8 mouse cellular contexts compared by ENCODE assay signal in the genomic region with DNA sequence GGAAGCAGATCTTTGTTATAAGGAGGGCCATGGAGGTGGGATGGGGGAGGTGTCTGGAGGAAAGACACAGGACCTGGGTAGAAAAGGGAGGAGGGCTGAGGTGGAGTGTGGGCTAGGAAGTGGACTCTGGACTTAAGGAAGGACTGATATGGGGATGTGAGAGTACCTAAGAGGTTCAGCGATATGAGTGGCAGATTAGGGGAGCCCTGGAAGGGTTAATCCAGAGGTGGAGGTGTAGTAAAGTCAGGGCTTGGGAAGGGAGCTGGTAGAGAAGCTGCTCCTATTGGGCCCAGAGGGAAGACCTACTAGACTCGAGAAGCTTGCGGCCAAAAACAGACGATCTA. TPM values are rescaled to one million over a fixed set of nuclear protein-coding genes. Genes with fewer than 3 reads are reported as not detected.
DNase-seq lines count a peak whose midpoint lies in the region; ATAC-seq lines count a peak whose summit lies in the region.

No protein-coding gene starts in this region.

- peak overlapping the region; percentile 54 for H3K4me2 ChIP-seq in forebrain, embryonic 11.5 days (ENCODE audit: low read depth, low read length, severe bottlenecking)
- H3K4me2 ChIP-seq in limb, embryonic 12.5 days = peak overlapping the region; percentile 60
- peak overlapping the region; percentile 43 for H3K4me2 ChIP-seq in stomach, embryonic 14.5 days (replicated peaks; ENCODE audit: low read depth, low read length)

- peaks cover 38% of the 10 kb centered on the region for H3K36me3 ChIP-seq in megakaryocyte, embryonic 14.5 days (replicated peaks; ENCODE audit: low read length)
- H3K36me3 ChIP-seq in forebrain, embryonic 11.5 days (ENCODE audit: control insufficient read depth, insufficient read depth, low read length) = no peaks in the 10 kb centered on the region; the same call in 1 of the 2 replicates
- peaks cover 34% of the 10 kb centered on the region; the same call in 1 of the 2 replicates for H3K36me3 ChIP-seq in limb, embryonic 12.5 days
- H3K36me3 ChIP-seq in stomach, embryonic 14.5 days (ENCODE audit: control insufficient read depth, insufficient read depth, low read length) = no peaks in the 10 kb centered on the region; the same call in none of the 2 replicates

- peak overlapping the region; percentile 91 for H3K4me3 ChIP-seq in megakaryocyte, embryonic 14.5 days (replicated peaks)
- H3K4me3 ChIP-seq in forebrain, embryonic 11.5 days (ENCODE audit: low read depth, low read length) = peak overlapping the region; percentile 42
- peak overlapping the region; percentile 48 for H3K4me3 ChIP-seq in limb, embryonic 12.5 days (replicated peaks)
- H3K4me3 ChIP-seq in stomach, embryonic 14.5 days (ENCODE audit: low read depth, low read length) = peak overlapping the region; percentile 44

- 53% methylated on average over 4 of the region's 4 CpGs for WGBS in forebrain, embryonic 11.5 days
- 17% methylated on average over 4 of the region's 4 CpGs for WGBS in limb, embryonic 12.5 days
- 26% methylated on average over 4 of the region's 4 CpGs for WGBS in stomach, embryonic 14.5 days

- H3K4me1 ChIP-seq in megakaryocyte, embryonic 14.5 days = peaks cover 41% of the 10 kb centered on the region
- H3K4me1 ChIP-seq in forebrain, embryonic 11.5 days (replicated peaks; ENCODE audit: control insufficient read depth, insufficient read depth, low read length) = no peaks in the 10 kb centered on the region
- peaks cover 7% of the 10 kb centered on the region; the same call in 1 of the 2 replicates for H3K4me1 ChIP-seq in limb, embryonic 12.5 days (replicated peaks)
- H3K4me1 ChIP-seq in stomach, embryonic 14.5 days (ENCODE audit: control insufficient read depth, insufficient read depth, low read length) = no peaks in the 10 kb centered on the region; the same call in 1 of the 2 replicates

- DNase-seq in forebrain, embryonic 11.5 days (ENCODE audit: low spot score) = no peak
- DNase-seq in cerebellum, postnatal 36 days = no peak
- DNase-seq in left cerebral cortex, adult 8-10 months (ENCODE audit: low spot score in 2 of 2) = no peak

- no peak overlapping the region for H3K27ac ChIP-seq in forebrain, embryonic 11.5 days (ENCODE audit: low read depth, low read length)
- H3K27ac ChIP-seq in limb, embryonic 12.5 days = 0 out of 2 replicates have a peak overlapping the region, but pooled peaks have one; percentile 17
- H3K27ac ChIP-seq in stomach, embryonic 14.5 days (ENCODE audit: low read length) = no peak overlapping the region

- no peaks in the 10 kb centered on the region for H3K27me3 ChIP-seq in megakaryocyte, embryonic 14.5 days (replicated peaks)
- H3K27me3 ChIP-seq in forebrain, embryonic 11.5 days (ENCODE audit: control insufficient read depth, insufficient read depth, low read length) = no peaks in the 10 kb centered on the region
- no peaks in the 10 kb centered on the region for H3K27me3 ChIP-seq in limb, embryonic 12.5 days
- no peaks in the 10 kb centered on the region for H3K27me3 ChIP-seq in stomach, embryonic 14.5 days (ENCODE audit: control insufficient read depth, insufficient read depth, low read length)

- no peak for ATAC-seq in megakaryocyte, adult 5-6 weeks (ENCODE audit: poor library complexity, severe bottlenecking)
- no peak for ATAC-seq in forebrain, embryonic 11.5 days (replicated peaks; ENCODE audit: low FRiP score)
- 0 out of 2 replicates have a peak, but pooled peaks have one; percentile 0 for ATAC-seq in limb, embryonic 12.5 days (ENCODE audit: insufficient number of reproducible peaks, insufficient read depth, low FRiP score, low TSS enrichment, low read depth)
- peak; percentile 20; the same call in 1 of the 2 replicates for ATAC-seq in stomach, embryonic 14.5 days (ENCODE audit: insufficient number of reproducible peaks, insufficient read depth, low FRiP score, low read depth)
- ATAC-seq in inflammation-experienced regulatory T-cells, adult 6 months = no peak

- no peaks in the 10 kb centered on the region for H3K9me3 ChIP-seq in megakaryocyte, embryonic 14.5 days
- H3K9me3 ChIP-seq in forebrain, embryonic 11.5 days (ENCODE audit: control insufficient read depth, low read length) = no peaks in the 10 kb centered on the region
- H3K9me3 ChIP-seq in limb, embryonic 12.5 days = no peaks in the 10 kb centered on the region
- H3K9me3 ChIP-seq in stomach, embryonic 14.5 days (ENCODE audit: control insufficient read depth, low read depth, low read length) = no peaks in the 10 kb centered on the region

- peak overlapping the region; percentile 57 for H3K9ac ChIP-seq in forebrain, embryonic 11.5 days (ENCODE audit: low read length)
- peak overlapping the region; percentile 53 for H3K9ac ChIP-seq in limb, embryonic 12.5 days (replicated peaks)
- H3K9ac ChIP-seq in stomach, embryonic 14.5 days (replicated peaks; ENCODE audit: low read depth, low read length) = 0 out of 2 replicates have a peak overlapping the region, but pooled peaks have one; percentile 14

RNA-seq across cellular contexts. Expression of gene Praf2, which starts 0.7 kb away (rescaled TPM):
- 28.2 and 91.3 TPM in 2 replicates for polyA plus RNA-seq in megakaryocyte, embryonic 14.5 days (2012; ENCODE audit: insufficient read depth, low replicate concordance)
- 7.8 and 20.6 TPM in 2 replicates for total RNA-seq in megakaryocyte, adult 5-6 weeks (2015)
- 5.4 and 5.8 TPM in 2 replicates for total RNA-seq in megakaryocyte, adult 5-6 weeks (2017)
- polyA plus RNA-seq in forebrain, embryonic 11.5 days (2014; fragmentation: Nextera tagmentation; extraction: Ambion mirVana) = 88.7 and 94.0 TPM in 2 replicates
- polyA plus RNA-seq in limb, embryonic 12.5 days (2016; fragmentation: Nextera tagmentation; extraction: Ambion mirVana) = 66.5 and 70.9 TPM in 2 replicates
- polyA plus RNA-seq in stomach, embryonic 14.5 days (2014; fragmentation: Nextera tagmentation; extraction: Ambion mirVana) = 91.5 and 95.7 TPM in 2 replicates
- total RNA-seq in left cerebral cortex, adult 8-10 months (2022) = 100 to 1,000 TPM in 3 of 4 experiments, 10 to 100 TPM in 1; 93.3 to 107 (median 103) TPM
- 10 to 100 TPM; 33.2 to 42.0 (median 41.3) TPM for polyA plus RNA-seq in inflammation-experienced regulatory T-cells, adult 6 months (2017; shearing (Covaris generic))

RNA-seq across cellular contexts. Expression of gene Gm45208, which starts 6.8 kb away (rescaled TPM):
- polyA plus RNA-seq in megakaryocyte, embryonic 14.5 days (2012; ENCODE audit: insufficient read depth, low replicate concordance) = 12.9 TPM in 1 of 2 replicates, not detected in the other
- total RNA-seq in megakaryocyte, adult 5-6 weeks (2015) = not detected in 2 replicates
- not detected in 2 replicates for total RNA-seq in megakaryocyte, adult 5-6 weeks (2017)
- 0.55 TPM in 1 of 2 replicates, not detected in the other for polyA plus RNA-seq in forebrain, embryonic 11.5 days (2014; fragmentation: Nextera tagmentation; extraction: Ambion mirVana)
- polyA plus RNA-seq in limb, embryonic 12.5 days (2016; fragmentation: Nextera tagmentation; extraction: Ambion mirVana) = 0.96 TPM in 1 of 2 replicates, not detected in the other
- 0.54 TPM in 1 of 2 replicates, not detected in the other for polyA plus RNA-seq in stomach, embryonic 14.5 days (2014; fragmentation: Nextera tagmentation; extraction: Ambion mirVana)
- under 1 TPM in 1 of 4 experiments, not detected in 3; 0.74 TPM for total RNA-seq in left cerebral cortex, adult 8-10 months (2022)
- not detected for polyA plus RNA-seq in inflammation-experienced regulatory T-cells, adult 6 months (2017; shearing (Covaris generic))

RNA-seq across cellular contexts. Expression of gene Wdr45, which starts 14.8 kb away (rescaled TPM):
- polyA plus RNA-seq in megakaryocyte, embryonic 14.5 days (2012; ENCODE audit: insufficient read depth, low replicate concordance) = 8.7 and 24.6 TPM in 2 replicates
- 25.6 and 38.7 TPM in 2 replicates for total RNA-seq in megakaryocyte, adult 5-6 weeks (2015)
- total RNA-seq in megakaryocyte, adult 5-6 weeks (2017) = 13.4 and 18.9 TPM in 2 replicates
- 14.2 and 17.2 TPM in 2 replicates for polyA plus RNA-seq in forebrain, embryonic 11.5 days (2014; fragmentation: Nextera tagmentation; extraction: Ambion mirVana)
- polyA plus RNA-seq in limb, embryonic 12.5 days (2016; fragmentation: Nextera tagmentation; extraction: Ambion mirVana) = 27.5 and 29.1 TPM in 2 replicates
- 26.7 and 28.8 TPM in 2 replicates for polyA plus RNA-seq in stomach, embryonic 14.5 days (2014; fragmentation: Nextera tagmentation; extraction: Ambion mirVana)
- 10 to 100 TPM; 59.1 to 71.0 (median 67.8) TPM for total RNA-seq in left cerebral cortex, adult 8-10 months (2022)
- polyA plus RNA-seq in inflammation-experienced regulatory T-cells, adult 6 months (2017; shearing (Covaris generic)) = 10 to 100 TPM; 39.0 to 53.6 (median 47.3) TPM

RNA-seq across cellular contexts. Expression of gene Ccdc120, which starts 21.8 kb away (rescaled TPM):
- polyA plus RNA-seq in megakaryocyte, embryonic 14.5 days (2012; ENCODE audit: insufficient read depth, low replicate concordance) = 8.5 and 31.6 TPM in 2 replicates
- not detected in 2 replicates for total RNA-seq in megakaryocyte, adult 5-6 weeks (2015)
- total RNA-seq in megakaryocyte, adult 5-6 weeks (2017) = not detected in 2 replicates
- 22.8 and 27.8 TPM in 2 replicates for polyA plus RNA-seq in forebrain, embryonic 11.5 days (2014; fragmentation: Nextera tagmentation; extraction: Ambion mirVana)
- polyA plus RNA-seq in limb, embryonic 12.5 days (2016; fragmentation: Nextera tagmentation; extraction: Ambion mirVana) = 22.5 and 24.8 TPM in 2 replicates
- 18.5 and 24.6 TPM in 2 replicates for polyA plus RNA-seq in stomach, embryonic 14.5 days (2014; fragmentation: Nextera tagmentation; extraction: Ambion mirVana)
- total RNA-seq in left cerebral cortex, adult 8-10 months (2022) = 10 to 100 TPM; 15.7 to 26.0 (median 17.6) TPM
- under 1 TPM in 1 of 3 experiments, not detected in 2; 0.59 TPM for polyA plus RNA-seq in inflammation-experienced regulatory T-cells, adult 6 months (2017; shearing (Covaris generic))

RNA-seq across cellular contexts. Expression of gene Gpkow, which starts 32.0 kb away (rescaled TPM):
- 2.4 TPM in 1 of 2 replicates, not detected in the other for polyA plus RNA-seq in megakaryocyte, embryonic 14.5 days (2012; ENCODE audit: insufficient read depth, low replicate concordance)
- total RNA-seq in megakaryocyte, adult 5-6 weeks (2015) = 24.8 and 25.7 TPM in 2 replicates
- total RNA-seq in megakaryocyte, adult 5-6 weeks (2017) = 24.2 and 25.7 TPM in 2 replicates
- polyA plus RNA-seq in forebrain, embryonic 11.5 days (2014; fragmentation: Nextera tagmentation; extraction: Ambion mirVana) = 44.6 and 47.0 TPM in 2 replicates
- 42.9 and 43.2 TPM in 2 replicates for polyA plus RNA-seq in limb, embryonic 12.5 days (2016; fragmentation: Nextera tagmentation; extraction: Ambion mirVana)
- polyA plus RNA-seq in stomach, embryonic 14.5 days (2014; fragmentation: Nextera tagmentation; extraction: Ambion mirVana) = 39.0 and 42.0 TPM in 2 replicates
- total RNA-seq in left cerebral cortex, adult 8-10 months (2022) = 10 to 100 TPM; 32.9 to 36.4 (median 33.5) TPM
- 10 to 100 TPM; 48.0 to 54.7 (median 52.7) TPM for polyA plus RNA-seq in inflammation-experienced regulatory T-cells, adult 6 months (2017; shearing (Covaris generic))

Comparison
In these comparisons a context has a peak if more than half of its experiments do, and no peak if none do; other contexts are left out.
1. ATAC-seq: peak in limb, embryonic 12.5 days (single experiment) and stomach, embryonic 14.5 days (single experiment); none in megakaryocyte, adult 5-6 weeks (single experiment), forebrain, embryonic 11.5 days (single experiment) and inflammation-experienced regulatory T-cells, adult 6 months (single experiment).
2. Peak in every context shown above with its lines, with median percentiles within 50 percentile points of each other: H3K4me3 ChIP-seq, H3K4me2 ChIP-seq and H3K9ac ChIP-seq.